Mouse (Mus musculus) midbrain, embryonic 11.5 days (tissue): Measurements from ENCODE around the gene Aph1c. TPM values are rescaled to one million over a fixed set of nuclear protein-coding genes. Genes with fewer than 3 reads are reported as not detected.
A peak's percentile ranks its signal among the peaks of the same experiment; 100 is the strongest.
"Not testable (repeated sequence)": the region's sequence is repeated elsewhere in the genome, so short reads cannot be mapped to it uniquely, and the experiment has no call there.

ENCODE experiments used
- ATAC-seq: fragments of 200-750 bp; cut with Nextera tagmentation; 2 replicates; pipeline ENCODE4 v1.8.0; 2017; ENCODE audit warnings: moderate TSS enrichment, moderate library complexity; ENCODE audit not compliant: low FRiP score
- DNase-seq: peaks from one replicate; pipeline ENCODE4 v3.0.0; 2015; ENCODE audit warnings: low spot score; ENCODE audit errors: missing footprints
- H3K27ac ChIP-seq: fragments of 300-500 bp; sonication (generic); 2 replicates; pipeline ENCODE4 v1.5.1; 2014; ENCODE audit warnings: low read depth, low read length
- H3K27me3 ChIP-seq: fragments of 300-500 bp; sonication (generic); 2 replicates; pipeline ENCODE4 v1.6.1; 2014; ENCODE audit warnings: mild to moderate bottlenecking, low read length, moderate library complexity, mixed read lengths; ENCODE audit not compliant: control insufficient read depth, insufficient read depth
- H3K36me3 ChIP-seq: fragments of 300-500 bp; sonication (generic); 2 replicates; pipeline ENCODE4 v1.6.1; 2014; ENCODE audit warnings: mild to moderate bottlenecking, low read length, moderate library complexity, mixed read lengths; ENCODE audit not compliant: control insufficient read depth, insufficient read depth
- H3K4me1 ChIP-seq: fragments of 300-500 bp; sonication (generic); 2 replicates; pipeline ENCODE4 v1.6.1; 2014; ENCODE audit warnings: low read length; ENCODE audit not compliant: control insufficient read depth, insufficient read depth
- H3K4me2 ChIP-seq: fragments of 300-500 bp; sonication (generic); 2 replicates; pipeline ENCODE4 v1.6.1; 2014; ENCODE audit warnings: mild to moderate bottlenecking, moderate library complexity
- H3K4me3 ChIP-seq: fragments of 300-500 bp; sonication (generic); 2 replicates; pipeline ENCODE4 v1.5.1; 2014; ENCODE audit warnings: low read depth, low read length
- H3K9ac ChIP-seq: fragments of 300-500 bp; sonication (generic); 2 replicates; pipeline ENCODE4 v1.6.1; 2014; ENCODE audit warnings: low read length
- H3K9me3 ChIP-seq: fragments of 300-500 bp; sonication (generic); 2 replicates; pipeline ENCODE4 v1.6.1; 2016; ENCODE audit warnings: low read length; ENCODE audit not compliant: control insufficient read depth
- WGBS: fragments of 180-500 bp; shearing (Covaris S2); extraction: QIAGEN DNeasy Blood & Tissue Kit; methylation state at CpG from one replicate; pipeline ENCODE4 v1.1.7; 2014; 5-methylcytosine and 5-hydroxymethylcytosine counted together
- polyA plus RNA-seq: library from polyadenylated mRNA; unstranded; fragments of >200 nt; fragmentation: Nextera tagmentation; extraction: Ambion mirVana; gene quantifications from 2 replicates; pipeline ENCODE4 v1.2.1, GENCODE M21; 2014

The Aph1c gene
- polyA plus RNA-seq, 1 experiment from 2014 or later: 1.7 TPM

DNA sequence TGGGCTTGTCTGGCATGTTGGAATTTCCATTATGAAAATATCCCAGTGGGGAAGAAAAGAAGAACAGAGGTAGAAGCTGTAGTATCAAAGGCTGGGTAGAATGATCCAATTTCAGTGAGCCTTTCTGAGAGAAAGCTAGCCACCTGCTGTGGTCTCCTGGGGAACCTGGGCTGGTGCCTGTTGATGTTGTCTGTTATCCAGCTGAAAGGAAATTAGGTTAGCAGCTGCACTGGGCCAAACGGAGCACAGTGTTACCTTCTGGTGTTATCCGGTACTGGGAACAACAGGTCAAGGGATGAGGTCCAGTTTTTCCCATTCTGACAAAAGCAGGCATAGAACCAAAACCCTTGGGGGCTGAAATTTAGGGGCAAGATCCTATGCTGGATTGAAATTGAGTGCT is 21.1 kb downstream of the Aph1c start:
- no peak overlapping the region for H3K27ac ChIP-seq
- no peak overlapping the region for H3K4me2 ChIP-seq
- H3K4me3 ChIP-seq: no peak overlapping the region
- no peak overlapping the region for H3K9ac ChIP-seq
- H3K27me3 ChIP-seq: no peaks in the 10 kb centered on the region
- H3K4me1 ChIP-seq: peaks cover 2% of the 10 kb centered on the region; the same call in 1 of the 2 replicates
- no peak for DNase-seq
- no peaks in the 10 kb centered on the region for H3K36me3 ChIP-seq
- ATAC-seq: no peak
- no peaks in the 10 kb centered on the region for H3K9me3 ChIP-seq
- 16% methylated on average over 2 of the region's 2 CpGs for WGBS

DNA sequence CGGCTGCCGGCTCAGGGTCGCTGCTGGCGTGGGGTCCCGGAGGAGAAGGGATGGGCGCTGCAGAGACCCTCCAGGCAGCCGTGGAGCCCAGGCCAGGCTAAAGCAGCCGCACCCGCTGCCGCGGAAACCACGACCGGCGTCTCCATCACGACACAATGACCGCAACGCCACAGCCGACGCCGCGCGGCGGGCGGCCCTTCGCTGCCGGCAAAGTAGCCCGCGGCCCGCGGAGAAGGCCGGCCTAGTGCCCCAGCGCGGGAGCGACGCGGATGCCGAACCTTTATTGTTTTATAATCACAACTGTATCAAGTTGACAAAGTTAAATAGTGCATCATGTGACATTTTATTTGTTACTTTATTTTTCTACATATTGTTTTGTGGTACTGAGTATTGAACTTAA is 28.6 kb downstream of the Aph1c start:
- peak overlapping the region; percentile 49 for H3K9ac ChIP-seq
- not testable (repeated sequence) for H3K27me3 ChIP-seq, H3K27ac ChIP-seq, H3K4me1 ChIP-seq, H3K36me3 ChIP-seq, ATAC-seq, H3K9me3 ChIP-seq
- WGBS: under 1% methylated on average over 27 of the region's 37 CpGs
- DNase-seq: peak; percentile 95
- peak overlapping the region; percentile 22; the same call in 1 of the 2 replicates for H3K4me3 ChIP-seq
- H3K4me2 ChIP-seq: peak overlapping the region; percentile 40

DNA sequence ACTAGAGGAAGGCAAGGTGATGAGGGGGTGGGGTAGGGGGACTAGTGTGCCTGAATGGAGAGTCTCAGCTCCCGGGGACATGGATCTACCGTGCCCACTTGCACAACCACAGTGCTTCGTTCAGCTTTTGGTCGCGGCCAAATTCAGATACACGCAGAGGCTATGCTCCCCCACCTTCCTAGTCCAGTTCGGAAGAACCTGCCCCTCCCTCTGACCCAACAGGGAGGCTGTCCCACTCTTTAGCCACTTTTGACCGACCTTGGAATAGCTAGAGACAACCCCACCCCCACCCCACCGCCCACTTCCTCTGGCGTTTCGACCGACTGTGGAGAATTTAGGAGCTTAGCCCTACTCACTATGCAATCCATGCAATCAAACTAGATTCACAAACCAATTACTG is 32.6 kb downstream of the Aph1c start:
- Histone ChIP-seq H3K27me3 (peaks cover 5% of the 10 kb centered on the region; the same call in 1 of the 2 replicates), H3K9ac (no peak overlapping the region), H3K4me1 (no peaks in the 10 kb centered on the region), H3K4me2 (no peak overlapping the region), H3K27ac (no peak overlapping the region), H3K4me3 (no peak overlapping the region), H3K9me3 (no peaks in the 10 kb centered on the region), H3K36me3 (no peaks in the 10 kb centered on the region)
- DNase-seq (no peak), ATAC-seq (no peak)
- WGBS: 55% methylated on average over 12 of the region's 12 CpGs

DNA sequence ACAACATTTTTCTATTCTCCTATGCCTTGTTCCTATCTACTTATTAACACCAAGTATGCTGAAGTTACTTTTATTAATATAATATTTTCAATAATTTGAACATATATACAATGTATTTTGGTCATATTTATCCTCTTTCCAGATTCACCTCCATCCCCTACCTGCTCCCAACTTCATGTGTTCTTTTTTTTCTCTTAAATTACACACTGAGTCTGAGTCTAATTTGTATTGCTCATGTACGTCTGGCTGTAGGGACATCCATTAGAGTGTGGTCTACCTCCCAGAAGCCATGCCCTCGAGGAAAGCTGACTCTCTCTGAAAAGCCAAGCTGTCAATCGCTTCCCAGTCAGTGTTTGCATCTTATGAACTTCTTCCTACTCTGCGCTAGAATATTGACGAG is 37.8 kb downstream of the Aph1c start, which contains the start of gene Gm10647:
Gene Gm10647, plus strand, starts transcription at position 301 of the 400 bp plus-strand sequence.
- Histone ChIP-seq H3K9ac (peak within 1 kb of the TSS; percentile 90), H3K4me2 (peak within 1 kb of the TSS; percentile 88), H3K4me1 (peaks cover 5% of the 10 kb centered on the region), H3K36me3 (no peaks in the 10 kb centered on the region), H3K27me3 (no peaks in the 10 kb centered on the region), H3K9me3 (no peaks in the 10 kb centered on the region), H3K4me3 (peak within 1 kb of the TSS; percentile 61), H3K27ac (no peak within 1 kb of the TSS)
- no peak for ATAC-seq
- DNase-seq: no peak
- WGBS: 85% methylated on average over 5 of the region's 5 CpGs

- H3K4me1 ChIP-seq: peaks cover 5% of the 10 kb centered on the region
- H3K4me3 ChIP-seq: peak within 1 kb of the TSS; percentile 61
- no peaks in the 10 kb centered on the region for H3K9me3 ChIP-seq
- peak within 1 kb of the TSS; percentile 84 for H3K27ac ChIP-seq
- H3K36me3 ChIP-seq: no peaks in the 10 kb centered on the region
- H3K9ac ChIP-seq: peak within 1 kb of the TSS; percentile 90
- under 1% methylated on average over 42 of the region's 42 CpGs for WGBS
- no peaks in the 10 kb centered on the region for H3K27me3 ChIP-seq
- DNase-seq (peak; percentile 99), ATAC-seq (peak; percentile 99)
- peak within 1 kb of the TSS; percentile 88 for H3K4me2 ChIP-seq
Measured at GRCm38 (mm10) chr9:66795464-66796324, 38.8 kb downstream of the Aph1c start, which contains the start of gene Aph1b. Gene Aph1b, minus strand, starts transcription at chr9:66795490.

DNA sequence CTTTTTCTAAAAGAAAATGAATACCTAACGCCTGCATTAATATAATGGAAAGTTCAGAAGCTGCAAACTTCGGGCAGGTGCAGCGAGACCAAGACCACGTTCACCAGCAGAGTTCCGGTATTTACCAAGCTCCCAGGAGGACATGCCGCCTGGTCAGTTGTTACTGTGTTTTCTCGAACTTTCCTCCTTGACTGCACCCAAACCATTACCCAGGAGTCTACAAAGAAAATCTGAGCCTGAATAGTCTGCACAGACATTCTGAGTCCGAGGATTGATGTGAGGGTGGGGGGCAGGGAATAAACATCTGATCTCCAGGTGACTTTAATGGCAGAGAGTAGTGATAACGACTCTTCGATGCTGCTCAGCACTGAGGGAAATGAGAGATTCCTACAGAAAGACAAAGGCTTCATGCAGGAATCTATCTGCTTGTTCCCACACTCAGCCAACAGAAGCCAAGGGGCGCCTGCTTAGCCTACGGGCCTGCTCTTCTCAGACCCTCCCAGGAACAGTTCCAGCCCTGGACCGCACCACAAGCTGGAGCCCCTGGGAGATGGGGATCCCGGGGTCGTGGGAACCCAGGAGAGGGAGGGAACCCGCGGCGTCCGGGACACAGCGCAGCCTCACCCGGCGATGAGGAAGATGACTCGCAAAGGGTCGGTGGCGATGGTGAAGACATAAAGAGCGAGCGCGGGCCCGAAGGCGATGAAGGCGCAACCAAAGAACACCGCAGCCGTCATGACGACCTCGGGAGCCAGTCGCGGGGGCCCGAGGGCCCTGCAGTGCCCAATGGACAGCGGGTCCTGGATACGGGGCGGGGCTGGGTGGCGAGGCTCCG is 39.7 kb downstream of the Aph1c start:
- Histone ChIP-seq H3K27me3 (no peaks in the 10 kb centered on the region), H3K4me1 (peaks cover 5% of the 10 kb centered on the region), H3K9ac (peak overlapping the region; percentile 90), H3K9me3 (no peaks in the 10 kb centered on the region), H3K4me3 (peak overlapping the region; percentile 61), H3K27ac (peak overlapping the region; percentile 84), H3K36me3 (0 out of 2 replicates have a peak, but pooled peaks cover 2% of the 10 kb centered on the region), H3K4me2 (peak overlapping the region; percentile 88)
- DNase-seq: no peak
- WGBS: 2% methylated on average over 43 of the region's 43 CpGs
- ATAC-seq: peak; percentile 71

DNA sequence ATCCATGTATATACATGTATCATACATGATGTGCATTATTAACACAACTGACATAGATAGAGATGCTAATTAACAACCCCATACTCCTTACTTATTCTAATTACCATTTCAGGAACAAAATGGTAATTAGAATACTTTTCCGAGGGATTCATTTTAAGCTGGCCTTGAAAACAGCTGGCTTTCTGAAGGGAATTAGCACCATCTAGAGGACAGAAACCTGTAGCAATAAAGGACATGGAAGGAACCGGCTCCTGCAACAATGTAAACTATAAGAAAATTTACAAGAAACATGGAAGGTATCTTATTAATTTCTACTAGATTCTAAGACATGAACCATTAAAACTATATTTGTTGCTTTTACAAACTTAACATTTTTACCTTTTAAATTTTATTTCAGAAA is 46.7 kb downstream of the Aph1c start:
- Histone ChIP-seq H3K9me3 (no peaks in the 10 kb centered on the region), H3K36me3 (0 out of 2 replicates have a peak, but pooled peaks cover 2% of the 10 kb centered on the region), H3K9ac (no peak overlapping the region), H3K4me3 (no peak overlapping the region), H3K4me2 (no peak overlapping the region), H3K27me3 (no peaks in the 10 kb centered on the region), H3K4me1 (no peaks in the 10 kb centered on the region), H3K27ac (no peak overlapping the region)
- no peak for ATAC-seq
- WGBS: 16% methylated on average over 2 of the region's 2 CpGs
- peak; percentile 85 for DNase-seq

DNA sequence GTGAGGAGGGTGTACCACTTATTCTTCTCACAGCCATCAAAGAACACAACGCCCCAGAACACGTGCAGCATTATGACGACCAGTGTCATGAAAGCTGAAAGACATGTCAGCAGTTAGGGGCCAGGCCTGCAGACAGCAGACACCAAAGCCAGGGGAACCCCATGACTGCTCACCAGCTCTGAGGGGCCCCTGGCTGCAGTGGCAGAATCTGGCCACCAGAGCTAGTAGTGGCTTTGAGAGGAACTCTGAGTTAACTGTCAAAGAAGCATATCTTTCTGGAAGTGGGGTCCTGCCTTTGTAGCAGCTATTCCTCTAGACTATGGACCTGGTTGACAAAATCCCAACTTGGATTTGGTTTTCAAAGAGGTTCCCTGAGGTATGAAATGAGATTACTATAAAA is 50.0 kb downstream of the Aph1c start:
- H3K4me3 ChIP-seq, ATAC-seq, H3K4me2 ChIP-seq, DNase-seq, H3K36me3 ChIP-seq, H3K27me3 ChIP-seq, H3K9me3 ChIP-seq, H3K9ac ChIP-seq, H3K27ac ChIP-seq, H3K4me1 ChIP-seq: not testable (repeated sequence)
- WGBS: no CpG with 5 or more reads among the region's 3 CpGs

- Histone ChIP-seq H3K4me3 (no peak overlapping the region), H3K9ac (no peak overlapping the region), H3K27ac (no peak overlapping the region), H3K4me2 (no peak overlapping the region), H3K36me3 (no peaks in the 10 kb centered on the region), H3K9me3 (no peaks in the 10 kb centered on the region), H3K4me1 (no peaks in the 10 kb centered on the region), H3K27me3 (no peaks in the 10 kb centered on the region)
- ATAC-seq: no peak
- no peak for DNase-seq
Measured at GRCm38 (mm10) chr9:66770701-66771100, 63.8 kb downstream of the Aph1c start.
